Mouse (Mus musculus): ENCODE measurements around the gene Itgb6.

Gene Itgb6

GRCm38 (mm10) chr2:60674413-60674812 is 48.0 kb downstream of the Itgb6 start:
- DNase-seq (ENCODE audit: extremely low spot score, low spot score) = no peak

GRCm38 (mm10) chr2:60672973-60673954 is 49.2 kb downstream of the Itgb6 start:
- DNase-seq (ENCODE audit: extremely low spot score, low spot score) = no peak

- DNase-seq (ENCODE audit: extremely low spot score, low spot score) = no peak
These were observed 51.2 kb downstream of the Itgb6 start for GRCm38 (mm10) chr2:60671215-60671614.

GRCm38 (mm10) chr2:60663071-60663470 is 59.4 kb downstream of the Itgb6 start:
- no peak for DNase-seq (ENCODE audit: extremely low spot score, low spot score)

GRCm38 (mm10) chr2:60659993-60660392 is 62.5 kb downstream of the Itgb6 start:
- no peak for DNase-seq (ENCODE audit: extremely low spot score, low spot score)

- no peak for DNase-seq (ENCODE audit: extremely low spot score, low spot score)
These were observed 63.5 kb downstream of the Itgb6 start for GRCm38 (mm10) chr2:60658992-60659391.

- DNase-seq (ENCODE audit: extremely low spot score, low spot score) = no peak
These were observed 67.6 kb downstream of the Itgb6 start for GRCm38 (mm10) chr2:60654828-60655227.

GRCm38 (mm10) chr2:60650155-60650554 is 72.3 kb downstream of the Itgb6 start:
- no peak for DNase-seq (ENCODE audit: extremely low spot score, low spot score)

- DNase-seq (ENCODE audit: extremely low spot score, low spot score) = no peak
These were observed 74.8 kb downstream of the Itgb6 start for GRCm38 (mm10) chr2:60647650-60648049.

- no peak for DNase-seq (ENCODE audit: extremely low spot score, low spot score)
These were observed 75.9 kb downstream of the Itgb6 start for GRCm38 (mm10) chr2:60646583-60646982.

- DNase-seq (ENCODE audit: extremely low spot score, low spot score) = no peak
These were observed 79.0 kb downstream of the Itgb6 start for GRCm38 (mm10) chr2:60643406-60643805.

GRCm38 (mm10) chr2:60642606-60643005 is 79.8 kb downstream of the Itgb6 start:
- DNase-seq (ENCODE audit: extremely low spot score, low spot score) = no peak

GRCm38 (mm10) chr2:60640342-60640672 is 82.1 kb downstream of the Itgb6 start:
- DNase-seq (ENCODE audit: extremely low spot score, low spot score) = no peak

- no peak for DNase-seq (ENCODE audit: extremely low spot score, low spot score)
These were observed 82.7 kb downstream of the Itgb6 start for GRCm38 (mm10) chr2:60639617-60640341.

GRCm38 (mm10) chr2:60636910-60637761 is 85.3 kb downstream of the Itgb6 start:
- no peak for DNase-seq (ENCODE audit: extremely low spot score, low spot score)

- DNase-seq (ENCODE audit: extremely low spot score, low spot score) = no peak
These were observed 86.0 kb downstream of the Itgb6 start for GRCm38 (mm10) chr2:60636481-60636880.

GRCm38 (mm10) chr2:60636038-60636437 is 86.4 kb downstream of the Itgb6 start:
- DNase-seq (ENCODE audit: extremely low spot score, low spot score) = no peak

- DNase-seq (ENCODE audit: extremely low spot score, low spot score) = no peak
These were observed 89.7 kb downstream of the Itgb6 start for GRCm38 (mm10) chr2:60632791-60633190.

GRCm38 (mm10) chr2:60630304-60630703 is 92.1 kb downstream of the Itgb6 start:
- DNase-seq (ENCODE audit: extremely low spot score, low spot score) = no peak

- DNase-seq (ENCODE audit: extremely low spot score, low spot score) = no peak
These were observed 94.5 kb downstream of the Itgb6 start for GRCm38 (mm10) chr2:60627952-60628351.

- DNase-seq (ENCODE audit: extremely low spot score, low spot score) = no peak
These were observed 94.9 kb downstream of the Itgb6 start for GRCm38 (mm10) chr2:60627515-60627914.

- DNase-seq (ENCODE audit: extremely low spot score, low spot score) = no peak
These were observed 96.7 kb downstream of the Itgb6 start for GRCm38 (mm10) chr2:60625766-60626165.

Data from neural tube, embryonic 10.5 days (tissue).